Mouse (Mus musculus): ENCODE data around the gene Gpatch4. TPM values are rescaled to one million over a fixed set of nuclear protein-coding genes. Genes with fewer than 3 reads are reported as not detected.
A peak's percentile ranks its signal among the peaks of the same experiment; 100 is the strongest.

Gene Gpatch4
- polyA plus RNA-seq, 1 experiment from 2014 or later: 36.3 TPM

DNA sequence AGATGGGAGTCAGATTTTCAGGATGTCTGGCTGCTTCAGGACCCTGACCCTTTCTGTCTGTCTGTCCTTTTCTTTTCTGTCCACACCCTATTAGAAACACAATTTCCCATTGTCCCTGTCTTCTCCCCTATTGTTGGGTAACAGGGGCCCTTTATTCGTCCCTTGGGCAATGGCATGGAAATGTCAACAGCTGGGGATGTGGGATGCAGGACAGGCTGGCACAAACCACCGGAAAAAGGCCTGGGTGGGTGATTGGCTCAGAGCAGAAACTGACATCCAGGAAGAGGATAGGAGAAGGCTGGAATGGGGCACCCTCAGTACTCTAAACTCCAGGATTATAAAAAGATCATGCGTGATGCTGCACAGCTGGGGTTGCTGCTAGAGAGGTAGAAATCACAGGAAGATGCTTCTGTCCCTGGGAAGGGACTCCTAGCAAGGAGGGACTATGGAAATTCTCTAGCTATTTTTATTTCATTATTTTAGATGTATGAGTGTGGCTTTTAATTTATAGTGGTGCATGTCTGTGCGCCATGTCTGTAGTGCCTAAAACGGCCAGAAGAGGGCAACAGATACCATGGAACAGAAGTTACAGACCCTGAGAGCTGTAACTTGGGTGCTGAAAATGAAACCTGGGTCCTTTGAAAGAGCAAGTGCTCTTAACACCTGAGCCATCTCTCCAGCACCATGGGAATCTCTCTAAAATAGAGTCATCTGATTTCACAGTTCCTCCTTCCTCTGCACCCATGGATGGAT, 15.3 kb upstream of the Gpatch4 start, which contains the start of gene Hapln2:
TSS of gene Hapln2 (minus strand) at position 150 of the 753 bp plus-strand sequence.
- H3K27ac ChIP-seq (ENCODE audit: low read length): no peak within 1 kb of the TSS
- no peak for ATAC-seq
- 55% methylated on average over 5 of the region's 5 CpGs for WGBS
- peaks cover 40% of the 10 kb centered on the region for H3K27me3 ChIP-seq (replicated peaks; ENCODE audit: control insufficient read depth, insufficient read depth, low read length)
- H3K4me3 ChIP-seq (replicated peaks; ENCODE audit: low read length): no peak within 1 kb of the TSS
- no peak within 1 kb of the TSS for H3K9ac ChIP-seq (replicated peaks; ENCODE audit: low read depth, low read length)
- H3K36me3 ChIP-seq (ENCODE audit: control insufficient read depth, insufficient read depth): no peaks in the 10 kb centered on the region
- H3K9me3 ChIP-seq (ENCODE audit: control insufficient read depth, low read length): peaks cover 3% of the 10 kb centered on the region; the same call in 1 of the 2 replicates
- H3K4me1 ChIP-seq (replicated peaks; ENCODE audit: control insufficient read depth, insufficient read depth, low read length): peaks cover 13% of the 10 kb centered on the region
- H3K4me2 ChIP-seq (ENCODE audit: low read length): no peak within 1 kb of the TSS

DNA sequence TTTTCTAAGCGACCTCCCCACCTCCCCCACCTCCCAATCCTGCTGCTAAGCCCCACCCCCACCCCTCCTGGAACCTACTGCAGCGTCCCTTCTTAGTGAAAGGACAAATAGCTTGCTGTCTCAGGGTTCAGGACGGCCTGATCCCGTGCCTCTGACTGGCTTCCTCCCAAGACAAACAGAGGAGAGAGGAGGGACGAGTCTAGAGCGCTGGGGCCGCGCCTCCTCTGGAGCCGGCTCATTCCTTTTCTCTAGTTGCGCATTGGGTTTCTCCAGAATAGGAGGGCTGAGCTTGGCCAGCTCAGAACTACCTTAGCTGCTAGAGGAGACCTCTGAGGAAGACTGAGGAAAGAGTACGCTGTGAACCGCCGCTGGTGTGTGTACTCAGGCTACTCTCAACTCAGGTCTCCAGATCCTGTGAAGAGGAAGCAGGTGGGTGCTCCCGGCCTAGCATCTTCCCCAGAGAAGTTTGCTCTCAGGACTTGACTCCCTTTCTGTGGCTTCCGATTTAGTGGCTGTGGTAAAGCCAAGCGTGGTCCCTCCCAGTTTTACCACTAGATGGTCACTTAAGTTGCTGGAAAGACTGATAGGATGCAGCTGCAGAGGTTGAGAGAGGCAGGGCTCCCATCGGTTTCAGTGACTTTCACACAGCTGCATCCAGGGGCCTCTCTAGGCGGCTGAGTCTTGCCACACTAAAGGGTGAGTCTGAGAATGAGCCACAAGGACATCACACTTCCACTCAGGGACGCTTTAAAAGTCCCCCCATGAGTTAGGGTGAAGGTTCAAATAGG, 12.1 kb upstream of the Gpatch4 start:
- H3K36me3 ChIP-seq (ENCODE audit: control insufficient read depth, insufficient read depth): no peaks in the 10 kb centered on the region
- no peak for ATAC-seq
- 24% methylated on average over 19 of the region's 19 CpGs for WGBS
- H3K9ac ChIP-seq (replicated peaks; ENCODE audit: low read depth, low read length): no peak overlapping the region
- no peaks in the 10 kb centered on the region for H3K4me1 ChIP-seq (replicated peaks; ENCODE audit: control insufficient read depth, insufficient read depth, low read length)
- no peak overlapping the region for H3K27ac ChIP-seq (ENCODE audit: low read length)
- H3K4me3 ChIP-seq (replicated peaks; ENCODE audit: low read length): no peak overlapping the region
- H3K4me2 ChIP-seq (ENCODE audit: low read length): no peak overlapping the region
- peaks cover 14% of the 10 kb centered on the region for H3K27me3 ChIP-seq (replicated peaks; ENCODE audit: control insufficient read depth, insufficient read depth, low read length)
- H3K9me3 ChIP-seq (ENCODE audit: control insufficient read depth, low read length): peaks cover 3% of the 10 kb centered on the region; the same call in 1 of the 2 replicates

DNA sequence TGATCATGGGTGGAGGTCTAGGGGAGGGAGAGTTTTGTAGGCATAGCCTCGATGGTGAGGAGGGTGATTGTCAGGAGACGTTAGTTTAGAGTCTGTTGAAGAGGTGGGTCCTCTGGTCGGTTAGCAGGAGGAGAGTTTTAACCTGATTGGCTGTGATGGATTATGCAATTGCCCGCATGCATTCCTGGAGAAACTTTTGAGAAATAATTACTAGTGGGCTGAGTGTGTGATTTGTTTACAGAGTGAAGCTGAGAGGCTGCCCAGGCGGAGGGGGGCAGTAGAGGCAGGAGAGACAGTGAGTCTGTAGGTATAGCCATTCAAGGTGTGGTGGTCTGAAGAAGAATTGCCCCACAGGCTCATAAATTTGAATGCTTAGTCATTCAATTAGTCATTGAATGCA, 9.4 kb upstream of the Gpatch4 start:
- 72% methylated on average over 5 of the region's 5 CpGs for WGBS
- Histone ChIP-seq H3K4me2 (ENCODE audit: low read length) (no peak overlapping the region), H3K27me3 (replicated peaks; ENCODE audit: control insufficient read depth, insufficient read depth, low read length) (peaks cover 8% of the 10 kb centered on the region; the same call in 1 of the 2 replicates), H3K4me1 (replicated peaks; ENCODE audit: control insufficient read depth, insufficient read depth, low read length) (no peaks in the 10 kb centered on the region), H3K9ac (replicated peaks; ENCODE audit: low read depth, low read length) (no peak overlapping the region), H3K9me3 (ENCODE audit: control insufficient read depth, low read length) (no peaks in the 10 kb centered on the region), H3K4me3 (replicated peaks; ENCODE audit: low read length) (no peak overlapping the region), H3K36me3 (ENCODE audit: control insufficient read depth, insufficient read depth) (no peaks in the 10 kb centered on the region), H3K27ac (ENCODE audit: low read length) (no peak overlapping the region)
- ATAC-seq: no peak

DNA sequence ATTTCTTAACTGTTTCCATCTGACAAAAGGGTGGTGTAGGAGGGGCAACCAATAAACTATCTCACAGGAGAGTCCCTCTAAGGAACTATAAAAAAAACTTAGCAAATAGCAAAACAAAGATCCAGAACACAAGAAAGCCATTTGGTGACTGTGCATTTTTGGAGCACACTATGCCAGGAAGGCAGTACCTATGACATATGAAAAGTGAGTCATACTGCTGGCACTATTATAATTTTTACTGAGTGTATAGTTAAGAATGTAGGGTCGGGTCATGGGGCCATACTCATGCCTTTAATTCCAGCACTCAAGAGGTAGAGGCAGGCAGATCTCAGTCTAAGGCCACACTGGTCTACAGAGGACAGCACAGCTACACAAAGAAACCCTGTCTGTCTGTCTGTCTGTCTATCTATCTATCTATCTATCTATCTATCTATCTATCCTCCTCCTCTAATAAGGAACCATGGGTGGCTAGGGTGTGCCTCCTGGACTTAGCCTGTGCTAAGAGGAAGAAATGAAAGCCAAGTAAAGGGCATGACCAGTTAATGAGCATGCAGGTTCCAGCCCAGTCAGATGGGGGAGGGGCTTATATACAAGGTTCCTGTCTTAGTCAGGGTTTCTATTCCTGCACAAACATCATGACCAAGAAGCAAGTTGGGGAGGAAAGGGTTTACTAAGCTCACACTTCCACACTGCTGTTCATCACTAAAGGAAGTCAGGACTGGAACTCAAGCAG, 7.2 kb upstream of the Gpatch4 start:
- H3K9ac ChIP-seq (replicated peaks; ENCODE audit: low read depth, low read length): no peak overlapping the region
- no peak overlapping the region for H3K4me2 ChIP-seq (ENCODE audit: low read length)
- no peaks in the 10 kb centered on the region for H3K9me3 ChIP-seq (ENCODE audit: control insufficient read depth, low read length)
- H3K36me3 ChIP-seq (ENCODE audit: control insufficient read depth, insufficient read depth): no peaks in the 10 kb centered on the region
- no peak for ATAC-seq
- no peaks in the 10 kb centered on the region for H3K4me1 ChIP-seq (replicated peaks; ENCODE audit: control insufficient read depth, insufficient read depth, low read length)
- H3K27ac ChIP-seq (ENCODE audit: low read length): no peak overlapping the region
- no peak overlapping the region for H3K4me3 ChIP-seq (replicated peaks; ENCODE audit: low read length)
- 61% methylated on average over 1 of the region's 1 CpGs for WGBS
- H3K27me3 ChIP-seq (replicated peaks; ENCODE audit: control insufficient read depth, insufficient read depth, low read length): peaks cover 15% of the 10 kb centered on the region

DNA sequence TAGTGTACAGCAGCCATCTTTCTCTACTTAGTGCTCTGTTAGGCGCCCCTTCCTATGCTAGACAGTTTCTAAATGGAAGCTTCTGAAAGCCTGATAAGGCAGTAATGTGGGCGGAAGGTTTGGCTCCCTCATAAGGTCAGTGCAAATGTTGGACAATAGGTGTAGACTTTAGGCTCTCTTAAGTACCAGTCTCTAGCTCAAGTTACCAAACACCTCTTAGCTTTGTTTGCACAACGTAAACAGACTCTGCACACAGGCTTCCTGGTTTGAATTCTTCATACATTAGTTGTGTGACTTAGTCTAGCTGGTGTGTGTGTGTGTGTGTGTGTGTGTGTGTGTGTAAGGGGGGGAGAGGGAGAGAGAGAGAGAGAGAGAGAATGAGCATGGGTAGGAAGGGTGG, 6.6 kb downstream of the Gpatch4 start:
- Histone ChIP-seq H3K4me2 (ENCODE audit: low read length) (no peak overlapping the region), H3K4me1 (replicated peaks; ENCODE audit: control insufficient read depth, insufficient read depth, low read length) (no peaks in the 10 kb centered on the region), H3K9me3 (ENCODE audit: control insufficient read depth, low read length) (no peaks in the 10 kb centered on the region), H3K4me3 (replicated peaks; ENCODE audit: low read length) (no peak overlapping the region), H3K9ac (replicated peaks; ENCODE audit: low read depth, low read length) (no peak overlapping the region), H3K27ac (ENCODE audit: low read length) (no peak overlapping the region), H3K36me3 (ENCODE audit: control insufficient read depth, insufficient read depth) (peaks cover 18% of the 10 kb centered on the region), H3K27me3 (replicated peaks; ENCODE audit: control insufficient read depth, insufficient read depth, low read length) (no peaks in the 10 kb centered on the region)
- ATAC-seq: no peak
- 94% methylated on average over 3 of the region's 3 CpGs for WGBS

DNA sequence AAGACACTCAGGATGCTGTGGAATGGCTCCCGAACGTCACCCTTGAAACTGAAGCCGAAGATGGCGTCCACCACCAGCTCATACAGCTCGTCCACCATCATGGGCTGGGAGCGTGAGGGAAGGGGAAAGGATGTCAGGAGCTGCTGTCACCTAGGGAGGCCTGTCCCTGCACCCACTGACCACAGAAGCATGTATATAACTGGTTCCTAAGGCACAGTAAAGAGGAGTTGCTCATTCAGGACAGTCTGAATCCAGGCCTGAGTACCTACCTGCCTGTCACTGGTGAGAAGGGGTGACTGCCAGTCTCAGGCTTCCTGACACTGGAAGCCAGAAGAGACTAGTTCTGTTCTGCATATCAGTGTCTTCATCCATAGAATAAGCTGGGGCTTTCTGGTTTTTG, 14.1 kb downstream of the Gpatch4 start:
- Histone ChIP-seq H3K9ac (replicated peaks; ENCODE audit: low read depth, low read length) (no peak overlapping the region), H3K27ac (ENCODE audit: low read length) (no peak overlapping the region), H3K4me2 (ENCODE audit: low read length) (no peak overlapping the region; the same call in 1 of the 2 replicates), H3K4me1 (replicated peaks; ENCODE audit: control insufficient read depth, insufficient read depth, low read length) (peaks cover 18% of the 10 kb centered on the region), H3K9me3 (ENCODE audit: control insufficient read depth, low read length) (no peaks in the 10 kb centered on the region), H3K27me3 (replicated peaks; ENCODE audit: control insufficient read depth, insufficient read depth, low read length) (no peaks in the 10 kb centered on the region), H3K36me3 (ENCODE audit: control insufficient read depth, insufficient read depth) (peaks cover 22% of the 10 kb centered on the region), H3K4me3 (replicated peaks; ENCODE audit: low read length) (no peak overlapping the region)
- 81% methylated on average over 6 of the region's 6 CpGs for WGBS
- no peak for ATAC-seq

DNA sequence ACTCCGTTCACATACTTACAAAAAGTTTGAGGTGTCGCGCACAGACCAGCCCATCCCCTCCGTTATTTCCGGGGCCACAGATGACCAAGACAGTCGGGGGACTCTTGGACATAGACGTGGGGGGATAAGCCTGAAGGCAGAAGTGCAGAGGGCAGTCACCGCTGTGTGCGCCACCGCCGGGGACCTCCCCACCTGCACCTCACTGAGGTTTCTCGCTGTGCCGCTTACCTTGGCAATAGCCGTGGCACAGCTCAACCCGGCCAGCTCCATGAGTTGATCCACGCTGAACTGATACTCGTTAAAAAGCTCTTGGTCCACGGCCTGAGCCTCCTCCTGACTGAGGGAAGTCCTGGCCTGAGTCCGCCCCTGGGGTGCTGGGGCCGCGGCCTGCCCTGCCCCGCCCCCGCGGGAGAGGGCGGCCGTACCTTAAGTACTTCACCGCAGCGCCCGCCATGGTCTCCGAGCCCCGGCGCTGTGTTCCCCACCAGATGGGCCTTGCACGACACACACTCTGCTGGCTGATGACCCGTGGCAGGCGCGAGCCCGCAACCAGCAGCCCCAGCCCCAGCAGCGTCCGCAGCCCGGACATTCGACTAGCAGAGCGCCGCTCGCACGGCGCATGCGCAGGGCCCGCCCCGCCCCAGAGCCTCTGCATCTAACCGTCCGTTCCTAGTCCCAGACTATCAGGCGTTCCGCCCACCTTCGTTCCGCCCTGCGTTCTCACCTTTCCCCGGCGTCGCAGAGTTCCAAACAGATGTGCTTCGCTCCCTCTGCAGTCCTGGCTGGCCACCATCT, 15.2 kb downstream of the Gpatch4 start, which contains the start of gene Naxe:
TSS of gene Naxe (minus strand) at position 594 of the 795 bp plus-strand sequence.
- no peak within 1 kb of the TSS for H3K27ac ChIP-seq (ENCODE audit: low read length)
- H3K4me2 ChIP-seq (ENCODE audit: low read length): peak within 1 kb of the TSS; percentile 78
- peak within 1 kb of the TSS; percentile 76 for H3K9ac ChIP-seq (replicated peaks; ENCODE audit: low read depth, low read length)
- H3K9me3 ChIP-seq (ENCODE audit: control insufficient read depth, low read length): no peaks in the 10 kb centered on the region
- H3K4me3 ChIP-seq (replicated peaks; ENCODE audit: low read length): peak within 1 kb of the TSS; percentile 62
- WGBS: under 1% methylated on average over 59 of the region's 60 CpGs
- H3K36me3 ChIP-seq (ENCODE audit: control insufficient read depth, insufficient read depth): peaks cover 14% of the 10 kb centered on the region
- ATAC-seq: peak; percentile 96
- H3K27me3 ChIP-seq (replicated peaks; ENCODE audit: control insufficient read depth, insufficient read depth, low read length): no peaks in the 10 kb centered on the region
- peaks cover 18% of the 10 kb centered on the region for H3K4me1 ChIP-seq (replicated peaks; ENCODE audit: control insufficient read depth, insufficient read depth, low read length)

DNA sequence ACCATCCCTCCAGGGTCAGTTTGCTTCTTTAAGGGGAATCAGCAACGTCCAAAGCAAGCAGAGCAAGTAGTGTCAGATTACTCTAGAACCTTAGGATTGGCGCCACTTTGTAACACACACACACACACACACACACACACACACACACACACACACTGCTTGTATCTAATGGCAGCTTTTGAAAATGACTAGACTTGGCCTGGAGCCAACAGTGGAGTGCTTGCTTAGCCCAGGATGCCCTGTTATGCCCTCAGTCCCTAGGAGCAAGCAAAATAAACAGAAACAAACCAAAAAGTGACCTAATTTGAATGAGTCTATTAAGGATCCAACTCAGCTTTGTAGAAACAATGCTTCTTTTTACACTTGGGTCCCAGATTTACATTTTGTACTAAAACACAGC, 25.5 kb downstream of the Gpatch4 start:
- Histone ChIP-seq H3K27me3 (replicated peaks; ENCODE audit: control insufficient read depth, insufficient read depth, low read length) (0 out of 2 replicates have a peak, but pooled peaks cover 2% of the 10 kb centered on the region), H3K4me3 (replicated peaks; ENCODE audit: low read length) (no peak overlapping the region), H3K27ac (ENCODE audit: low read length) (no peak overlapping the region), H3K4me2 (ENCODE audit: low read length) (no peak overlapping the region), H3K9ac (replicated peaks; ENCODE audit: low read depth, low read length) (no peak overlapping the region), H3K36me3 (ENCODE audit: control insufficient read depth, insufficient read depth) (no peaks in the 10 kb centered on the region), H3K4me1 (replicated peaks; ENCODE audit: control insufficient read depth, insufficient read depth, low read length) (no peaks in the 10 kb centered on the region), H3K9me3 (ENCODE audit: control insufficient read depth, low read length) (no peaks in the 10 kb centered on the region)
- WGBS: 8% methylated on average over 2 of the region's 2 CpGs
- ATAC-seq: no peak

Measured in forebrain, embryonic 16.5 days (tissue).